Mouse (Mus musculus): Measurements from ENCODE around the gene Akap2.

The Akap2 gene

DNA sequence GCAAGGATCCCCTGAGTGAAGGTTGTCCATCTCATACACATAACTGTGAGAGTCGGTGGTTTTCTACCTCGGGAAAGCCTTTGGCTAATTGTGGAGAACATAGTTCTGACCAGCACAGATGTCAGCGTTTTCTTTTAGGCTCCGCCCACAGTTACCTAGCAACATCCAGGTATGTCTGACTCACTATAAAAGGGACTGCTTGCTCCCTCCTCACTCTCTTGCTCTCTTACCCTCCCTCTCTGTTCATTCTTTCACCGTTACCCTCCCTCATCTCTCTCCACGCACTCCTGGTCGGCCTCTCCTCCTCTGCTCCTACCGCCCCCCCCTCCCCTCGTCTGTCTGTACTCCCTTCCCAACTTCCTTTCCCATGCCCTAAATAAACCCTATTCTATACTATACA lies 187.2 kb downstream of the Akap2 start:
- no peak for DNase-seq (ENCODE audit: low read depth, low spot score)

DNA sequence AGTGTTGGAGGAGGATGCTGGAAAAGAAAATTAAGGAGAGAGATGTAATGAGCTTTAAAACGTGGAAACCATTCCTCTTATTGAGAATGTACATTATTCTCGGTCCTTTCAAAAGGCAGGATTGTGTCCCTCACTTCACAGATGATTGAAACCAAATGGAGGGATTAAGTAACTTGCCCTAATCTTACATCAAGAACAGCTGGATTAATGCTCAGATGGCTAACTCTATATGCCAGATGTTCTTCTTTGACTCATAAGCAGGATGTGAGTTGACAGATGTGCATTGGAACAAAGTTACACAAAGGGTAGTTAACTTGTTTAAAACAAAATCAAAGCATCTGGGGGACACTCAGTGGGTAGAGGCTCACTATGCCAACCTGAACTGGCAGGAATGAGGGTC lies 189.3 kb downstream of the Akap2 start:
- no peak for DNase-seq (ENCODE audit: low read depth, low spot score)

DNA sequence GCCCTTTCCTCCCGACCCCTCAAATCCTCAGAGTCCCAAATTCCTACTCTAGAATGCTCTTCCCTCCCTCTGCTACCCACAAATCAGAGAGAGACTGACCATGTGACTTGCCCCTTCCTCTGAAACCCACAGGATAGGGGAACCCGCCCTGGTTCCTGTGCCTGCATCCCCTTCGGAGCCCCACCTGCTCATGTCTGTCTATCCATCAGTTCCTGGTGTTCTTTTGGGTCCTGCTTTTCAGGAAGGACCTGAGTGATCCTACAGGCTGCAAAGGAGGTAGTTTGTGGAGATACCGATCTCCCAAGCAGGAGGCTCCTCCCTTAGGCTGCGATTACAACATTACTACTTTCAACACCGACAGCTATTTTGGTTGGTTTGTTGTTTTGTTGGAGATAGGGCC lies 191.4 kb downstream of the Akap2 start:
- DNase-seq (ENCODE audit: low read depth, low spot score): no peak

DNA sequence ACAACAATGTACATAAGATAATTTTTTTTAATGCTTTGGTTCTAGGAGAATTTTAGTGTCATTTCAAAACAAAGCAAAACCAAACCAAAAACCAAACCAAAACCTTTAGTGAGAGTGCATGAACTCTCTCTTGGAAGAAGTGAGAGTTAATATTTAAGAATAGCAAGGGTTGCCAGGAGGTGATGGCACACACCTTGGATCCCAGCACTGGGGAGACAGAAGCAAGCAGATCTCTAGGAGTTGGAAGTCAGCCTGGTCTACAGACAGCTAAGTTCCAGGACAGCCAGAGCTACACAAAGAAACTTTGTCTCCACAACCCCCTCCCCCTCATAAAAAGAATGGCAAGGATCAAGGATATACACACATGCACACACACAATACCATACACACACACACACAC lies 195.6 kb downstream of the Akap2 start:
- DNase-seq (ENCODE audit: low read depth, low spot score): no peak

DNA sequence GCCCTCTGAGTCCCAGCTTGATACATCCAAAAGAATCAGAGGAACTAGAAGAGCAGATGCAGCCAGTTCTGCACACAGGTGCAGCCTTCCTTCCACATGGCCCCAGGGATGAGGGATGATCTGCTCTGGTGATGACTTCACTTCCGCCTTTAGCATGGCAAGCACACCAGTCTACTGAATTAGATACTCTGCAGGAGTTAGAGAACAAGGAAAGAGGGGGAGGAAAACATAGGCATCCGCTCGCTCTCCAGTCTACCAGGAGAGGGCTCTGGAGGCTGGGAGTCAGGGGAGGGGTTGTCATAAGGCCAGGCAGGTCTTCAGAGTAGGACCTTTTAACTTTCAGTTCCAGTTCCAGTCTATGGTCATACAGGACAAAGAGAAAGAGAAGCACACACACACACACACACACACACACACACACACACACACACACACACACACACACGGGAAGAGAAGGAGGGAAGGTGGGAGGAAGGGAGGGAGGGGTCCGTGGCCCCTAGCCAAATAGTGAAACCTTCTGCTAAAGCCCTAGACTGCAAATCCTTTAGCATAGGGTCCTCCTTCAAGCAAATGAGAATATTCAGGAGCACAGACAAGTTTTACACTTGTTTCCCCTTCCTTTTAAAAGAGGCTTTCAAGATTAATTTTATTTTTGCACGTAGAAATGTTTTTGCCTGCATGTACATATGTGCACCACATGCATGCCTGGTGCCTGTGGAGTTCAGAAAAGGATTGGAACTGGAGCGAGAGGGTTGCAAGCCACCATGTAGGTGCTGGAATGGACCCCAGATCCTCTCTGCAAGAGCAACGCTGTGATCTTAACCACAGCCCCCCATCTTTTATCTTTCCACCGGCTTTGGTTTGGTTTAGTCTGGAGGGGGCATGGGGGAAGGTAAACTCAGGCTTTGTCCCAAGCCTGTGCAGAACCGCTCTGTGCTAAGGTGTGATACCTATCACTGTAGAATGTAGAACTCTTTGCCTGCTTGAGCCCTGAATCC lies 197.0 kb downstream of the Akap2 start:
- no peak for DNase-seq (ENCODE audit: low read depth, low spot score)

DNA sequence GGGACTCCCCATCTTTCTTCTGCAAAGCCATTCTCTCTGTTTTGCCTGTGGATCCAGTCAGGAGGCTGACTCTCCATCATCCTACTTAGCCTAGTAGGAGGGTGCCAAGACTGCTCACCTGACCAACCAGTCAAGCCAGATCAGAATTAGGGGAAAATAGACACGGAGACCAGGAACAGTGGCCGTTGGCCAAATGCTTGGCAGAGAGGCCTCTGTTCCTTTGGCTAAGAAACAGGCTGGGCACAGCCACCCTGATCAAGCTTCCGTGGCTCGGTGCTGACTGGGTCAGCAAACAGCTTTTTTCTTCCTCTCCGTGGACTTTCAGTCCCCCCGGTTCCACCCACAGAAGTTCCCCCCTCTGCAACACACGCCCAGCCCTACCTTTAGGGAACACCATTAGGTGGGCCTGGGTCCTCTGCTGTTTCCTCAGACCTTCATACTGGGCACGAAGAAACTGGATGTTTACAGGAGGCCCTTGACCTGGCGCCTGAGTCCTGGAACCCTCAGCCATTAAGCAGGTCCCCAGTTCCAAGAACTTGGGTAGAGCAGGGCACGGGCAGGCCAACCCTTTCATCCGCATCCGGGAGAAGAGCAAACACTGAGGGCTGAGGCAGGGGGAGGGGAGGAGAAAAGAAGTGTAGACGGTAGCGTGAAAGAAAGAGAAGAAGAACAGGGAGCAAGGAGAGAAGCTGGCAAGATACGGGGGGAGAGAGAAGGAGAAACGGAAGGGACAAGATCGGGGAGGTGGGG lies 197.9 kb downstream of the Akap2 start:
- no peak for DNase-seq (ENCODE audit: low read depth, low spot score)

DNA sequence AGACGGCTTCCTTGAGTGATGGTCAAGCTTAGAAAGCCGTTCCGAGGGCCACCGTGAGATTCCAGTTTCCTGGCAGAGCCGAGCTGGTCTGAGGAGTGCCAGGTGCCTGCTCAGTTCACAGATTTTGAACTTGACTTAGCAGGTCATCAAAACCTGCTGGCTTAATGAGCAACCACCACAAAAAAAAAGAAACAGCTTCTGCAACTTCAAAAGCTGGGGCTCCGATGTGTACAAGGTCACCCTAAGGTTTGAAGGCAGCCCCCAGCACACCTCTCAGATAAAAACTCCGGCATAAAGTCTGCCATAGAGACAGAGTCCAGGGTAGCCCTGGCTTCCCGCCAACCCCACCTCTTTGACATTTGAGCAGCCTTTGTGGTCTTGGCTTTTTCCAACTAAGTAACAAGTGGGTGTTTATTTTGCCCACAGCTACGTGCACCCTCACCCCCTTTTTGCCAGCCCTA lies 198.8 kb downstream of the Akap2 start, which contains the start of gene D630039A03Rik:
TSS of gene D630039A03Rik (minus strand) at position 97 of the 461 bp plus-strand sequence.
- DNase-seq (ENCODE audit: low read depth, low spot score): no peak

DNA sequence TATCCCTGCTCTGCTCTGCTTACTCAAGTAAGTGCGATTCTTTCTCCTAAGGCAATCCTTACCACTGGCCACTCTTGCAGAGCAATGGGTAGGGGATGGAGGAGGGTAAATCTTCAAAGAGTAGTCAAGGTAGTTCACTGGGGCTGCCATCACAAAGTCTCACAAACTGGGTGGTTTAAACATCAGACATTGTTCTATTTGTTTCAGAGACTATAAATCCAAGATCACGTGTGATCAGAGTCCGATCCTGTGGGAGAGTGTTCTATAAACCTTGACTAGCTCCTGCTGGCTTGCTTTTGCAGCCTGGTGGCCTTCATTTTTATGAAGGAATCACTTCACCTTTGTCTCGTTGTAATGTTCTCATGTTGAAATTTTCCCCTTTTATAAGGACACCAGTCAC lies 199.3 kb downstream of the Akap2 start:
- DNase-seq (ENCODE audit: low read depth, low spot score): no peak

DNA sequence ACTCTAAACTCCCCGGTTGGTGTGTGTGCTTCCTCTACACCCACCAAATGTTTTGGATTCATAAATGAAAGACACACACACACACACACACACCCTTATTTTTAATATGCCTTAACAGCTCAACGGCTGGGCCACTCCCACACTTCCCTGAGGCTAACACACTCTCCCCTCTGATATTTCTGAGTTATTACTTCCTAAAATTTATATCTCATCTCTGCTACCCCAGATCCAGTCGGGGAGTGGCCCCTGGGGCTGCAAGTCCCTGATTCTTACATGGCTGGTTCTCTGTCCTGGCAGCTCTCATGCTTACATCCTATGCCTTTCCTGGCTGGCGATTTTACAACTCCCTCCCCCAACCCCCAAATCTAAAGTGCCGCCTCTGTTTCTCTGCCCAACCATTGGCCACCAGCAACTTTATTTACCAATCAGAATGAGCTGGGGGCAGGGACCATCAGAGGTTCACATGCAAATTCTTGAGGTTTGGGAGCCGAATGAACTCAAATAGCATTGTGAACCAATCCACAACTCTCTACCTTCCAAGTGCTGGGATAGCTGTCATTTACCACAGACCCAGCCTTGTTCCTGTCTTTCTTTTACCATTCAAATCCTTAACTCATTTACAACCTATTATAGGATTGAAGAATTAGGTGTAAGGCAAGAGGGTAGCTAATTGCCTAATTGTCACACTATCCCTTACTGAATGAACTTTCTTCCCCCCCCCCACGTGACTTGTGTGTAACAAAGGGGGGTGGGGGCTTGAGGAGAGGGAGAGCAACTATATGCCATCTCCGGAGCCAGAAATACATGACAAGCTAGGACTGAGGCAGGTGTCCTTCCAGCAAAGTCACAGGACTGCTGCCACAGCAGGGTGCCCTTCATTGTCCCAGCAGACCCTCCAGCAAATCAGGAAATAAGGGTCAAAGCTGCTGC lies 202.3 kb downstream of the Akap2 start:
- peak; percentile 78 for DNase-seq (ENCODE audit: low read depth, low spot score)

DNA sequence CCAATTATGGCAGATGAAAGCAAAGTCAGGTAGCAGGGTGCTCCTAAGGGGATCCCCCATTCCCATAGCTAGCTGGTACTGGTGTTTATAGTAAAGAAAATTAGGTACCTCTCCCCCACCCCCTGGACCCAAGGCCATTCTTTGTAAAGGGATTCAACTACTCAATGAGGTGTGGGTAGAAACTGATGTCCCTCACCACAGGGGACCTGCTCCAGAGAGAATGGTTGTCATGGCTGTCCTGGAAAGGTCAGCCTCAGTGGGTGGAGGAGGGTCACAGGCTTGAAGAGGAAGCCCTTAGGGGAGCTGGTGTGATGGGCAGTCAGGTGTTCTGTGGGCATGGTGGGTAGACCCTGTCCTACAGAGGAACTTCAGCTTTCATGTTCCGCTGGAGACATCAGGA lies 203.1 kb downstream of the Akap2 start:
- DNase-seq (ENCODE audit: low read depth, low spot score): peak; percentile 67

DNA sequence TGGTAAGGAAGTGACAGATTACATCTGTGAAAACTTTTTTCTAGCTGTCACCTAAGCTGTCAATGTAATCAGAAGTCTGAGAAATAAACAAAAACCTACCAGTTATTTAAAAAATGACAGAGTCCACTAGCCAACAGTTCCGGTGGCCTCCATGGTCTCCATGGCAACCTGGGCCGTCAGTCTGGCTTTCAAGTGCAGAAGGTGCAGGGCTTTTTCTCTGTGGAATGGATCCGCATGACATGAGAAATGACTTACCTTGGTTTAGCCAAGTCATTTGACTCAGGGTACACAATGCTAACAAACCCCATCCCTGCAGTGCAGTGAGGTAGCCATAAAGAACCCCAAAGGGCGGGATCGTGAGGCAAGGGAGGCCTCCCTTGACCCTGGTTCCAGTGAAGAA lies 204.7 kb downstream of the Akap2 start:
- no peak for DNase-seq (ENCODE audit: low read depth, low spot score)

DNA sequence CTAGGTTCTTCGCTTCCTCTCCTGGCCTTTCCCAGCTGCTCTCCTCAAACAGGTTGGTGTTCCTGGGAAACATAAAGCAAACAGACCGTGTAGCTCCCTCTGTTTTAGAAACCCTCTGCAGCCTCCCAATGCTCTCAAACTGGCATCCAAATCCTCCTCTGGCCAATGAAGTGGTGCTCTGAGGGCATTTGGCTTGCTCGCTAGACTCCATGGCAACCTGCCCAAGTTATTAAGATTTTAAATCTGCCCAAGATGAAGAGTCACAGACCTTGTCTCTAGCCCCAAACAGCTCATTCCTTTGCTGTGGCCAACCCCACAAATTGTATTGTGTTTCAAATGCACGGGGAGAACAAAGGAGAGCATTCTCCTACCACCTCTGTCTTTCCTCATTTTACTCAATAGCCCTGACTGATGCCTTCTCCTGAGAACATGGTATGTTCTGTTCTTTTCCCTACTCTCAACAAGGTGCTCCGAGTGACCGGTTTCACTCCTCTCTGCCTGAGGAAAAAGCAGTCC lies 207.2 kb downstream of the Akap2 start:
- no peak for DNase-seq (ENCODE audit: low read depth, low spot score)

DNA sequence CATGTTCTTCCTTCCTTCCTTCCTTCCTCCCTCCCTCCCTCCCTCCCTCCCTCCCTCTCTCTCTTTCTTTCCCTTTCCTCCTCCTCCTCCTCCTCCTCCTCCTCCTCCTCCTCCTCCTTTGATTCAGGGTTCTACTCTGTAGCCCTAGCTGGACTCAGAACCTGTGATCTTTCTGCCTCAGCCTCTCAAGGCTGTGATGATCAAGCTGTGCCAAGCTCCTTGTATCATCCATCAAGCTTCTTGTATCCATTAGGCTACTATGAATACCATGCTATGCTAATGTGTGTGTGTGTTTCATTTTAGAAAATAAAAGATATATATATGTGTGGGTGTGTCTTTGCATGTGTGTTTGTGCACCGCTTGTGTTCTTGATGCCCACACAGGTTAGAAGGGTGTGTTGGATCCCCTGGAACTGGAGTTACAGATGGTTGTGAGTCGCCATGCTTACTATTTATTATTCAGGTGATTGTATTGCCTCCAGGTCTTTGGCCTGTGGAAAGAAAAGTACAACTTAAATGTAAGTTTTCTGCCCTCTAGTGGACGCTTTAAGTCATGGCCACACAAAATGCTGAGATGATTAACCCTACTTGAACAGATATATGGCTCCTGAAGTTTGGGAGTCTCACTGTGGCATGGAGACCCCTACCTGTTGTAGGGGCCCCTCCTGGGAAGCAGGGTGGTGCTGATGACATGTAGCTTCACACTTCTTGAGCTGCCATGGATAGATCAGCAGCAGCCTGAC lies 210.2 kb downstream of the Akap2 start:
- peak; percentile 31 for DNase-seq (ENCODE audit: low read depth, low spot score)

DNA sequence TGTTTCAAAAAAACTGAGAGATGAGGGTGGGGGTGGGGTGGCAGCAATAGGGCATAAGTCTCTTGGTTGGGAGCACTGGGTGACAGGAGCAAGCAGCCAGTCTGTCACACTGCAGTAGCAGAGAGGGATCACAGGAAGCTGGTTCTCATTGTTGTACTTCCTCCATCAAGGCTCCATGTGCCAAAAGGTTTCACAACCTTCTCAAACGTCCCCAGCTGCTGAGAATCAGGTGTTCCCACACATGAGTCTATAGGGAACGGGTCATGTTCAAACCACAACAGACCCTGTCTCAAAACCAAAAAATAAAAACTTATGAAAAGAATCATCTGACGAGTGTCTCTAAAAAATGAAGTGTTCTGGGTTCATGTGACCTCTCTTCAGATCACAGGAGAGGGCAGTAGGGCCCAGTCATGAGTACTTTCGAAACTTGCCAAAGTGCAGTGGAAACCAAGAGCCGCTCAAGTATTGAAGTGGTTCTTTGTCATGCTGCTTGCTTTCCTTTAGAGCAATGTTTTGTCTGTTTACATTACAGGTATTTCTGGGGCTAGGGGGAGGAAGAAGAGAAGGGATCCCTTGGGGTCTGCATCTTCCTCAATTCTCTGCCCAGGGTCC lies 213.2 kb downstream of the Akap2 start:
- DNase-seq (ENCODE audit: low read depth, low spot score): no peak

DNA sequence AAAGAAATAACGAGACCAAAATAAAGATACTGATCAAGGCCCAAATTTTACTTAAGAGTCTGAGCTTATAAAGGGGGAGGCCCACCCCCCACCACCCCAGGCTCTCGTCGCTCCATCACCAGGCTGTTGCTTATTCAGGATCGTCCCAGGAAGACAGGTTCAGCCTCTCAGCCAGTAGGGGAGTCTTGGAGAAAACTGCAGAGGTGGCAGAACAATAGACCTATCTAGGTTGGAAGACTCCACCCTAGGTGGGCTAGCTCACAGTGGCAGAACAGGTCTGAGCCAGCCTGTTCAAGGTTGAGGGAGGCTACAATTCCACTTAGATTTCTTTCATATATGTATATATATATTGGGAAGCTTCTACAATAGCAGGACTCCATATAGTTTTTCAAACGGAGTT lies 216.7 kb downstream of the Akap2 start:
- no peak for DNase-seq (ENCODE audit: low read depth, low spot score)

DNA sequence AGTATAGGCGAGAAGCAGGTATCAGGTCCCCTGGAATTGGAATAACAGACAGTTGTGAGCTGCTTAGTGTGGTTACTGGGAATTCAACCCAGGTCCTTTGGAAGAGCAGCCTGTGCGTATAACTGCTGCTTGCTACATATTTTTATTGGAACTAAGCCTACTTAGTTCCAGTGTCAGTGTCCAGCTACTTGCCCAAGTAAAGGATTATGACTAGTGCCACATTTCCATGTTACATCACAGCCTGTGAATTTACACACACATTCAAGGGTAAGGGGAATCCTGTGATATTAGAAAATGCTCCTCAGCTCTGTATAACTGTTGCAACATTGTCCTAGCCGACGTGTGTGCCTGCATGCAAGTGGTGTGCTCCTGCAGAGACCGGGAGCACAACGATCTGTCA lies 219.8 kb downstream of the Akap2 start:
- DNase-seq (ENCODE audit: low read depth, low spot score): no peak

DNA sequence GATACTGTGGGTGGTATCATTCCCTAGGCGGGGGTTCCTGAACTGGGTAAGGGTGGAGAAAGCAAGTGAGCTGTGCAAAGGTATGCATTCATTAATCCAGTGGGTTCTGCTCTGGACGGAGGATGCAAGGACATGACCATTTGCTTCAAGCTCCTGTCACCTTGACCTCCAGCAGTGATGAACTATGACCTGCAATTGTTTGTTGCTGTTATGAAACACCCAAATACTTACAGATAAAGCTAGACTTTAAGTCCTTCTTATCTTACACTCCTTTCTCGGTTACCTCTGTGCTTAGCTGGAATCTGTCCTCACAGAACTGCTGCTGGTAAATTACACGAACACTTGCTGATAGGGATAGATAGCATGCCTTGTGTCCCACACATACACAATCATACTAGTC lies 223.2 kb downstream of the Akap2 start:
- no peak for DNase-seq (ENCODE audit: low read depth, low spot score)

DNA sequence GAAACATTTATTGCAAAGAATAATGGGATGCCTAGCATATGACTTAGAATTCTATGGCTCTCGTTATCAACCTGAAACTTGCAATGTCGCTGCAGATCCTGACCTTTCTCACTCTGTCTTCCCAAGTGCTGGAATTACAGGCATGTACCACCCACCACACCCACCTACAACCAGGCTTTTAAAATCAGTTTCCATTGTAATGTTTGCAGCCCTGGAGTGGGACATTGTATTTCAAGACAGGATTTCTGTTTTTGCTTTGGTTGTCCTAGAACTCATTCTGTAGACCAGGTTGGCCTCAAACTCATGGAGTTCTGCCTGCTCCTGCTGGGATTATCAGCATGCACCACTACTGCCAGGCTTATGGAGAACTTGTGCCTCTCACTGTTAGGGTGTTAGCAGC lies 225.4 kb downstream of the Akap2 start:
- no peak for DNase-seq (ENCODE audit: low read depth, low spot score)

Data from WW6 (cell line).